Mouse (Mus musculus): ENCODE data around the gene Smyd1. TPM values are rescaled to one million over a fixed set of nuclear protein-coding genes. Genes with fewer than 3 reads are reported as not detected.
"Not testable (repeated sequence)": the region's sequence is repeated elsewhere in the genome, so short reads cannot be mapped to it uniquely, and the experiment has no call there.

Smyd1 gene
- polyA plus RNA-seq, 1 experiment from 2014 or later, result 0.15 TPM

DNA sequence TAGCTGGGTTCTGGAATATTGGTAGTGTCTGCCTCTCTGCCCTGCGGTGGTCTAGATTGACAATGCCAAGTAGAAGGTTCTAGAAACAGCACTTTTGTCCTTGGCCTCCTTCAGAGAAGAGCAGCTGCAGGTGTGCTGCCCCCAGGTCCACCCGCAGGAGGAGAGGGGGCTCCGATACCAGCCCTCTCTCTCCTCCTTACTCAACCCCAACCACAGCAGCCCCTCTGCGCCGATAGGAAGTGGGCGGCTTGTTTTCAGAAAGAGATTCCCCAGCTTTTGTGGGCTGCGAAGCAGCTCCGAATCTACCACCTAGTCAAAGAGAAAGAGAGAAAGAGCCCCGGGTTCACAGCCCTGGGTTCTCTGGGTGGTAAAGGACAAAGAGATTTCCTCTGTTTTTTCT lies 19.1 kb upstream of the Smyd1 start:
- Histone ChIP-seq H3K4me2 (replicated peaks) (no peak overlapping the region), H3K36me3 (no peaks in the 10 kb centered on the region), H3K9me3 (no peaks in the 10 kb centered on the region), H3K27me3 (no peaks in the 10 kb centered on the region), H3K4me3 (no peak overlapping the region), H3K9ac (replicated peaks) (no peak overlapping the region), H3K27ac (replicated peaks) (no peak overlapping the region), H3K4me1 (no peaks in the 10 kb centered on the region)
- ATAC-seq (replicated peaks), result no peak
- WGBS, result 90% methylated on average over 9 of the region's 9 CpGs

DNA sequence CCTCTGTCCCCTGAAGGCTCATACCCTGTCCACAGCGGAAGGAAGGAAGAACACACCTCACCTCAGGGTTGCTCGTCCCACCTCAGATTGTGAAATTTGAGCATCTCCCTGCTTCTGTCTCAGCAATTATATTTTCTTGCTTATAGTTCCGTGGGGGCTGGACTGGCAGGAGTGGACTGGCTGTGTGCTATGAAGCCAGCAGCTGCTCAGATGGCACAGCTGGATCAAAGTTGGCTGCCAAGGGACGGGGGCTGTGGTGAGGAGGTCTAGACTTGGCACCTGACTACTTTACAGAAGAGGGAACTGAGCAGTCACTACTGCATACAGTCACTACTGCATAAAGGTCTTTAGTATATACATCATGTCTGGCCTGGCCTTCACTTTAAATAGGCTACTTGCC lies 17.3 kb upstream of the Smyd1 start:
- H3K4me3 ChIP-seq, result no peak overlapping the region
- no peaks in the 10 kb centered on the region for H3K9me3 ChIP-seq
- no peak for ATAC-seq (replicated peaks)
- H3K27me3 ChIP-seq, result no peaks in the 10 kb centered on the region
- H3K27ac ChIP-seq (replicated peaks), result no peak overlapping the region
- no peak overlapping the region for H3K4me2 ChIP-seq (replicated peaks)
- H3K4me1 ChIP-seq, result no peaks in the 10 kb centered on the region
- WGBS, result 84% methylated on average over 4 of the region's 4 CpGs
- no peak overlapping the region for H3K9ac ChIP-seq (replicated peaks)
- H3K36me3 ChIP-seq, result no peaks in the 10 kb centered on the region

DNA sequence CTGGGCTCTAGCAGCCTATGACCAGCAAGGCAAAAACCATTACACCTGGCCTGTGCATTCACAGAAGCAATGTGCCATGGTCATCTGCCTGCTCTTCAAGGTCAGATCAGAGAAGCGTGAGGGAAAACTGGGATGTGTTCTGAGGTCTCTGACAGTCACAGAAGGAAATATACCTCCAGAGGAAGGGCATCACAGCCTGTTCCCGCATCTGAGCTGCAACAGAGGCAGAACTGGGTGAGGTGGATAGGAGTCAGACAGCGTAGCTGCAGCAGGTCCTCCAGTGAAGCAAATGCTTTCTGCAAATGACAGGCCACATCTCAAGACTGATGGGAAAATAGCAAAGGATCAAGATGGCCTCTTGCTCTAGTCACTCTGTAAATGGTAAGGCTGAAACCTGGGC lies 16.9 kb upstream of the Smyd1 start:
- Histone ChIP-seq H3K9ac (replicated peaks) (no peak overlapping the region), H3K4me3 (no peak overlapping the region), H3K36me3 (no peaks in the 10 kb centered on the region), H3K9me3 (no peaks in the 10 kb centered on the region), H3K27me3 (no peaks in the 10 kb centered on the region), H3K4me2 (replicated peaks) (no peak overlapping the region), H3K27ac (replicated peaks) (no peak overlapping the region), H3K4me1 (no peaks in the 10 kb centered on the region)
- 87% methylated on average over 3 of the region's 3 CpGs for WGBS
- ATAC-seq (replicated peaks), result no peak

DNA sequence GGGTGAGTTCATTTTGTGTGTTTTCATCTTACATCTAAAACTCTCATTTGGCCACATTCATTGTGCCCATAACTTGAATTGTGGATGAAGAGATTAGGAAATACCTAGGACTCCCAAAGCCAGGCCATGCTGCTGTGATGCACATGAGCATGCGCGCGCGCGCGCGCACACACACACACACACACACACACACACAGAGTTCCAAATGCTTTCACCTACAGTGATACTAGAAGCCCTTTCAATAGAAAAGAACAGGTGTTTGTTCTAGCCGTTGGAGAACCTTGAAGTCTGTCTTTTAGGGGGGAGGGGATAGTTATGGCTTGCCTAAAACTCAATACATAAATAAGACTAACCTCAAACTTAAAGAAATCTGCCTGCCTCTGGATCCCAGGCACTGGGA lies 15.6 kb upstream of the Smyd1 start:
- Histone ChIP-seq H3K36me3 (no peaks in the 10 kb centered on the region), H3K4me2 (replicated peaks) (no peak overlapping the region), H3K9ac (replicated peaks) (no peak overlapping the region), H3K4me1 (no peaks in the 10 kb centered on the region), H3K9me3 (no peaks in the 10 kb centered on the region), H3K27ac (replicated peaks) (no peak overlapping the region), H3K4me3 (no peak overlapping the region), H3K27me3 (no peaks in the 10 kb centered on the region)
- no peak for ATAC-seq (replicated peaks)
- WGBS, result 95% methylated on average over 8 of the region's 8 CpGs

DNA sequence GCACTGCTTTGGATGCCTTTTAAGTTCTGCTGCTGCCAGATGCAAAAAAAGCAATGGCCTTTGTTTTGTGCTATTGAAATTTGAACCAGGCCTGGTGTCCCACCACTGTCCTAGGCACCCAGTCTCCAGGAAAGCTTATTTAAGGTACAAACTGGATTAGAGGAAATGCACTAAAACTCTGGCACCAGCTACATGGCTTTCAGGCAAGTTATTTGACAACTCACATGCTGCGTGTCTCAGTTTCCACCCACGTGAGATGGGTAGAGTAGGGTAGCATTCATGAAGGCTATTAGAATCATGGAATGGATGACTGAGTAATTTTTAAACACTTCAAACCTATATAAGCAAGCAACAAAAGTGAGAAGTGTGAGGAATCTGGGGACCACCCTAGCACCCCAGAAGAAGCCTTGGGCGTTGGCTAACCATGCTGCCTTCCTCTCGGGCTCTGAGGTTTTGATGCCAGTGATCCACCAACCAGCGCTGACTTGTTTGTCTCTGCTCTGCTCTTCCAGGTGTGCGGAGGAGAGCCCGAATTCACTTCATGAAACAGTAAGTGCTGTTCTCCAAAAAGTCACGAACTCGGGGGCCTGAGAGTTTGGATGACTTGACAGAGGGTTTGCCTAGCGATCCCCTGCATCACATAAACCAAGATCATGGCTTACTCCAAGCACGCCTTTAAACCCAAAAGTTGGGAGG lies 11.7 kb upstream of the Smyd1 start:
- no peak overlapping the region for H3K27ac ChIP-seq (replicated peaks)
- no peaks in the 10 kb centered on the region for H3K4me1 ChIP-seq
- no peak overlapping the region for H3K9ac ChIP-seq (replicated peaks)
- no peak for ATAC-seq (replicated peaks)
- WGBS, result 91% methylated on average over 11 of the region's 11 CpGs
- H3K27me3 ChIP-seq, result no peaks in the 10 kb centered on the region
- H3K4me3 ChIP-seq, result no peak overlapping the region
- H3K9me3 ChIP-seq, result no peaks in the 10 kb centered on the region
- no peak overlapping the region for H3K4me2 ChIP-seq (replicated peaks)
- no peaks in the 10 kb centered on the region for H3K36me3 ChIP-seq

DNA sequence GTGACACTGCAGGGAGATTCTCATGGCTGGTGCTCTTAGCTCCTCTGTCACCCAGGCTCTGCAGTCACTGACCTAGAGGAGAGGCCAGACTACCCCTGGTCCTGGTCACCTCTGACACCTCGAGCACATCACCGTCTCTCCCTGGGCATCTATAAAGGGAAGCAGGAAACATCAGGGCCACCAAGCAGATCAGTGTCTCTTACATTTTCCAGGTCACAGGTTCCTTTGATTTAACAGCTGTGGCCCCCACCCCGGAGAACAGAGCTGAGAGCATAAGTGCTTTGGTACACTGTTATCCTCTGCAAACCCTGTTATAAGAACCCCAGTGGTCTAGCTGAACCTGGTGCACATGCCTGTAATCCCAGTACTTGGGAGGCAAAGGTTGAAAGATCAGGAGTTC lies 11.0 kb upstream of the Smyd1 start:
- no peak overlapping the region for H3K27ac ChIP-seq (replicated peaks)
- H3K4me3 ChIP-seq, result no peak overlapping the region
- no peak overlapping the region for H3K4me2 ChIP-seq (replicated peaks)
- WGBS, result 83% methylated on average over 3 of the region's 3 CpGs
- H3K4me1 ChIP-seq, result no peaks in the 10 kb centered on the region
- H3K27me3 ChIP-seq, result no peaks in the 10 kb centered on the region
- no peak overlapping the region for H3K9ac ChIP-seq (replicated peaks)
- no peaks in the 10 kb centered on the region for H3K9me3 ChIP-seq
- H3K36me3 ChIP-seq, result no peaks in the 10 kb centered on the region
- ATAC-seq (replicated peaks), result no peak

DNA sequence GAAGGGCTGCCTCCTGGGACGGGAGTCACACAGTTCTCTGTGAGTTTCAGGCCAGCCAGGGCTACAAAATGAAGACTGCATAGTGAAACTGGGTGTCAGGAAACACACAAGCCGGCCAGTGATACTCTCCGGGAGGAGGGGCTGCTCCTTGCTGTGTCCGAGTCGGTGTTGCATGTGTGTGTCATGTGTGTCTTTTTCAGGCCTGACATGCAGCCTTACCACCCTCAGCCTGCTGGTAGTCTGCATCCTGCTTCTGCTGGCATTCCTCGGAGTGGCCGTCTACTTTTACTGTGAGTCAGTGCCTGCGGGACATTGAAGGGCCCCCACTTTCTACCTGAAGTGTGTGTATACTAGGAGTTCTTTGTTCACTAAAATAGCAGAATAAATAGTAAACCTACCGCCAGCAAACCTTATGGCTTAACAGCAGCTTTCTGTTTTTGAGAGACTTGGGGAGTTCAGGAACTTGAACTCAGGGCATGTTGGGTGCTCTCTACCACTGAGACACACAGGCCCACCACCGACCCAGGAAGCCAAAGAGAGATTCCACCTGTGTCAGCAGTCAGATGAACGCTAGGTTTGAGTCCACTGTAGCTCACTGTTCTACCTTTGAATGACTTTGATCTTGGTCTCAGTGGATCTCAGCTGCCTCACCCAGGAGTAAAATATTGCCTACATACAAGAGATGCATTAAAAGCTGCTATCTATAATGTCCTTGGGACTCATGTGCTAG lies 10.4 kb upstream of the Smyd1 start:
- 91% methylated on average over 11 of the region's 11 CpGs for WGBS
- no peak for ATAC-seq (replicated peaks)

DNA sequence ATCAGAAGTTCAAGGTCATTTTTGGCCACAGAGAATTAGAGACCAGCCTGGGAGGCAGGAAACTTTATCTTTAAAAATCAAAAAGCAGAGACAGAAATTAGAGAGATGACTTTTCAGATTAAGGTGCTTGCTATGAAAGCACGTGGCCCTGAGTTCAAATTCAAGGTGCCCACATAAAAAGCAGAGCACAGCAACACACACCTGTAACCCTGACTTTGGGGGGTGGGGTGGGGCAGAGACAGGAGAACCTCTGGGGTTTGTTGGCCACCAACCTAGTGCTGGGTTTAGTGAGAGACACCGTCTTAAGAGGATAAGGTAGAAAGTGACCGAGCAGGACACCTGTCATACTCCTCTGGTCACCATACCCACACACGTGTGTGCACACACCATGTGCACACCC lies 9.5 kb upstream of the Smyd1 start:
- H3K36me3 ChIP-seq; H3K27ac ChIP-seq (replicated peaks); H3K9ac ChIP-seq (replicated peaks); H3K9me3 ChIP-seq; H3K4me2 ChIP-seq (replicated peaks); ATAC-seq (replicated peaks); H3K4me3 ChIP-seq; H3K27me3 ChIP-seq; H3K4me1 ChIP-seq: not testable (repeated sequence)
- 96% methylated on average over 2 of the region's 4 CpGs for WGBS

More for the DNA sequence above, 10.4 kb upstream of the Smyd1 start:
- H3K4me3 ChIP-seq, result no peak overlapping the region
- no peak overlapping the region for H3K9ac ChIP-seq (replicated peaks)
- H3K9me3 ChIP-seq, result no peaks in the 10 kb centered on the region
- H3K27me3 ChIP-seq, result no peaks in the 10 kb centered on the region
- H3K4me2 ChIP-seq (replicated peaks), result no peak overlapping the region
- no peak overlapping the region for H3K27ac ChIP-seq (replicated peaks)
- no peaks in the 10 kb centered on the region for H3K36me3 ChIP-seq
- no peaks in the 10 kb centered on the region for H3K4me1 ChIP-seq

DNA sequence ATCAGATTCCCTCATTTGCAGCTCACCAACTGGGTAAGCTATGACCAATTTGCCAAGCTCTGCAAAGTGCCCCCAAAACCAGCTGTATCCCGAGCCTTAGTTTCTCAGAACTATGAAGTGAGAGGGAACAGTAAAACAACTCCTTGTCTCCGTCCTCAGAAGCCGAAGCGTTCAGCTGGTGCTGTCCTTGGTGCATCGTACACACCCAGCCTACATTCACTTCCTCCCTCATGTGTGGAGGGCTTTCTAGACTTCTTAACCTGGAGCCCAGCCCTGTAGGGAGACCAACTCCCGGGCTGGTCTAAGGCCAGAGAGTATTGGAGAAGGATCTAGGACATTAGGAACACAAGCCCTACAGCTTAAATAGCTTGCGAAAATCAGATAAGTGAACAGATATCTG lies 8.5 kb upstream of the Smyd1 start:
- H3K4me3 ChIP-seq, result no peak overlapping the region
- no peaks in the 10 kb centered on the region for H3K27me3 ChIP-seq
- no peaks in the 10 kb centered on the region for H3K36me3 ChIP-seq
- H3K4me1 ChIP-seq, result no peaks in the 10 kb centered on the region
- no peak overlapping the region for H3K27ac ChIP-seq (replicated peaks)
- WGBS, result 90% methylated on average over 7 of the region's 7 CpGs
- no peak overlapping the region for H3K9ac ChIP-seq (replicated peaks)
- H3K9me3 ChIP-seq, result no peaks in the 10 kb centered on the region
- H3K4me2 ChIP-seq (replicated peaks), result no peak overlapping the region
- no peak for ATAC-seq (replicated peaks)

DNA sequence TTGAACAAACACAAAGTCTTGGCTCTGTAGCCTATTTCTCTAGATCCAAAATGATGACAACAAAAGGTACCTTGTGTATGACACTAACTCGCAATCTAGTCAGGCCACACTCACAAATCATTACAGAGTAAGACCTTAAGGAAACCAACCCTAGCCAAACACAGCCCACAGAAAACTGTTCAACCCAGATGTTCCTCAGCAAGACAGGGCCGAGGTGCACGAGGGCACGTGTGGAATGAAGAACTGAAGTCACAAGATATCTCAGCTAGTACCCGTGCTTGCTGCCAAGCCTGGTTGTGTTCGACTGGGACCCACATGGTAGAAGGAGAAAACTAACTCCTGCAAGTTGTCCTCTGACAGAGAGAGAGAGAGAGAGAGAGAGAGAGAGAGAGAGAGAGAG lies 7.8 kb upstream of the Smyd1 start:
- Histone ChIP-seq H3K9me3 (no peaks in the 10 kb centered on the region), H3K4me3 (no peak overlapping the region), H3K4me1 (no peaks in the 10 kb centered on the region), H3K27ac (replicated peaks) (no peak overlapping the region), H3K4me2 (replicated peaks) (no peak overlapping the region), H3K36me3 (no peaks in the 10 kb centered on the region), H3K27me3 (no peaks in the 10 kb centered on the region), H3K9ac (replicated peaks) (no peak overlapping the region)
- 90% methylated on average over 6 of the region's 6 CpGs for WGBS
- ATAC-seq (replicated peaks), result no peak

DNA sequence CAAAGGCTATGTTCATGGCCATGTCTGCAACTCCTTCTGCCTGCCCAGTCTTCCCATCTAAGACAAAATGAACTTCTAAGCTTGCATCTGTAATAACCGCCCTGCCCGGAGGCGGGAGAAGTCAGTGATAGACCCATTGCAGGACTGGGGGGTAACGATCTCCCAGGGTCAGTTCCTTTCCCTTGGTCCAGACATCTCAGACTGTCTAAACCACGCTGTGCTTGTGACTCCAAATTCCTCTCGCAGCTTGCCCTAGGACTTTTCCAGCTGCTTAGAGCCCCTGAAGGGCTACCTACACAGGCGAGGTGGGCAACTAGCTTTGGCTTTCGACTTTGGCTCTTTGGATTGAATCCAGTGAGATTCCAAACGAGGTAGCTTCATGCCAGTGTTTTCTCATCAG lies 2.8 kb upstream of the Smyd1 start:
- 89% methylated on average over 9 of the region's 9 CpGs for WGBS
- no peak for ATAC-seq (replicated peaks)

DNA sequence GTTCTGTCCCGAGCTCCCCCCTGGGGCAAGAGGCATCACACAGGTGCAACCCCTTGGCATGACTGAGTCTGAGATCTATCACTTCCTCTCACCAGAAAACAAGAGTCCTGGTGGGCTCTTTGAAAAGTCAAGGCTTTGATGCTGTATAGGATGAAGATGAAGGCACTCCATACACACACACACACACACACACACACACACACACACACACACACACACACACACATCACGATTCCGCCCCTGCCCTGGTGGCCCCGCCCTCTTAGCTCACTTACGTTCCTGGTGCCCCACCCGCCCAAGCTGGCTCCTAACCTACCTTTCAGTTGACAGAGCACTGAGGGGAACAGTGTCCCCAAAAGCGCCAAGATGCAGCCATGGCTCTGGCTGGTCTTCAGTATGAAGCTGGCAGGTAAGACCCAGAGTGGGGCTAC lies 473 bp upstream of the Smyd1 start, which contains the start of gene Cd8b1:
Cd8b1 (plus strand) TSS at position 298 of the 431 bp plus-strand sequence.
- no peak within 1 kb of the TSS for H3K4me2 ChIP-seq (replicated peaks)
- no peak within 1 kb of the TSS for H3K27ac ChIP-seq (replicated peaks)
- no peak within 1 kb of the TSS for H3K9ac ChIP-seq (replicated peaks)
- H3K4me1 ChIP-seq, result no peaks in the 10 kb centered on the region
- WGBS, result 85% methylated on average over 7 of the region's 7 CpGs
- ATAC-seq (replicated peaks), result no peak
- no peaks in the 10 kb centered on the region for H3K9me3 ChIP-seq
- no peaks in the 10 kb centered on the region for H3K36me3 ChIP-seq
- no peak within 1 kb of the TSS for H3K4me3 ChIP-seq
- H3K27me3 ChIP-seq, result no peaks in the 10 kb centered on the region

More for the DNA sequence above, 2.8 kb upstream of the Smyd1 start:
- Histone ChIP-seq H3K9me3 (no peaks in the 10 kb centered on the region), H3K4me3 (no peak overlapping the region), H3K4me2 (replicated peaks) (no peak overlapping the region), H3K27ac (replicated peaks) (no peak overlapping the region), H3K4me1 (no peaks in the 10 kb centered on the region), H3K36me3 (no peaks in the 10 kb centered on the region), H3K9ac (replicated peaks) (no peak overlapping the region), H3K27me3 (no peaks in the 10 kb centered on the region)

DNA sequence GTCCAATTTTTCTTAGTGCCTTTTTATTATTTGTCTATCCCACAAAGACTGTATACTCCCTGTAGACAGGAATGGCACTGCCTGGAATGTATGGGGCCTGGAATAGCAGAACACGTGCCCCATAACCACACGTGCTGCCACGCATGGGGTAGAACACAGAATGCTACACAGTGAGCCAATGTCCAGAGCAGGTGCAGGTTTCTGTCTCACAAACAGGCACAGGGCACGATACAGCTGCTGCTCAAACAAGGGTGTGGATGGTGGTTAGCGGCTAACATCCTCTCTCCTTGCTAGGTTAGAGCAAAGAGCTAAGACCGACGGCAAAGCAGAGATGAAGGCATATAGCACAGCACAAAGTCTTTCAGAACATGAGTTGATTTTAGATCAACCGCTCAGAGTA lies 14.5 kb downstream of the Smyd1 start:
- Histone ChIP-seq H3K27me3 (no peaks in the 10 kb centered on the region), H3K4me2 (replicated peaks) (no peak overlapping the region), H3K9ac (replicated peaks) (no peak overlapping the region), H3K4me3 (no peak overlapping the region), H3K27ac (replicated peaks) (no peak overlapping the region), H3K4me1 (no peaks in the 10 kb centered on the region), H3K9me3 (no peaks in the 10 kb centered on the region), H3K36me3 (no peaks in the 10 kb centered on the region)
- 90% methylated on average over 8 of the region's 8 CpGs for WGBS
- no peak for ATAC-seq (replicated peaks)
